Mouse (Mus musculus) small intestine, adult 2 months (tissue): ENCODE measurements at regions not wholly inside any gene's neighbourhood (a gene's known extent, or its start where the extent isn't known, plus 50 kb on each side); places are given as distances from the start of the nearest gene placed in this dataset.

Experiments used
- H3K27ac ChIP-seq: fragments of 200-500 bp; 2 replicates; pipeline ENCODE4 v1.5.1; 2012; ENCODE audit warnings: low read depth, low read length, control low read depth, inconsistent platforms; ENCODE audit not compliant: insufficient read depth
- H3K27me3 ChIP-seq: fragments of 200-500 bp; 2 replicates; pipeline ENCODE4 v1.6.1; 2012; ENCODE audit warnings: mild to moderate bottlenecking, moderate library complexity, low read length, inconsistent platforms; ENCODE audit not compliant: control insufficient read depth, insufficient read depth
- H3K36me3 ChIP-seq: fragments of 200-500 bp; 2 replicates; pipeline ENCODE4 v1.6.1; 2012; ENCODE audit warnings: mild to moderate bottlenecking, low read length, control low read depth, inconsistent platforms; ENCODE audit not compliant: control insufficient read depth, insufficient read depth
- H3K4me1 ChIP-seq: fragments of 200-500 bp; 2 replicates; pipeline ENCODE4 v1.6.1; 2012; ENCODE audit warnings: low read length, inconsistent platforms, mixed read lengths; ENCODE audit not compliant: control insufficient read depth, insufficient read depth, insufficient read length
- H3K4me3 ChIP-seq: fragments of 200-500 bp; 2 replicates; pipeline ENCODE4 v1.5.1; 2012; ENCODE audit warnings: low read depth, mild to moderate bottlenecking, control low read depth, inconsistent platforms, low read length, moderate library complexity
- CTCF ChIP-seq: fragments of 200-500 bp; IDR thresholded peaks from 2 replicates; pipeline ENCODE4 v1.5.1; 2012; ENCODE audit warnings: low read depth, mild to moderate bottlenecking, control low read depth, inconsistent platforms, low read length, moderate library complexity, mixed read lengths; ENCODE audit not compliant: insufficient replicate concordance, insufficient read length; ENCODE audit errors: extremely low read depth
- POLR2A ChIP-seq: fragments of 200-500 bp; IDR thresholded peaks from 2 replicates; pipeline ENCODE4 v1.6.1; 2012; ENCODE audit warnings: low read depth, mild to moderate bottlenecking, control low read depth, inconsistent platforms, low read length, moderate library complexity
- WGBS: fragments of 180-500 bp; shearing (Covaris S2); methylation state at CpG from one replicate; pipeline ENCODE4 v1.1.7; 2018; 5-methylcytosine and 5-hydroxymethylcytosine counted together

DNA sequence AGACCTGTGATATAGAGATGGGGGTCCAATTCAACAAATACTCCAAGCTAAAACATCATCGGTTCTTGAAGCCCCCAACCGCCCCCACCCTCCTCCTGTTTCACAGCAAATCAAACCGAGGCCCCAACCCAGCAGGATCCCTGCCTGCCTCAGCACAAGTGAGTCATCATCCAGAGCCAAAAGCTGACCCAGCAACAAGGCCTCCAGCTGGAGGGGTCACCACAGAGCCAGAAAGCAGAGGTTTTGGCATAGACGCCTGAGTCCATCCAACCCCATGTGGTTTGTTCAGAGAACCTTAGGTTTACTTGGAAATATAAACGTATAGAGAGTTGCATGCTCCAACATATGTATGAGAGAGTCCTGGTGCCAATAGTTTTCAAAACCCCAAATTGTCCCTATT is 279.1 kb downstream of the Tns1 start:
- Histone ChIP-seq H3K27ac (no peak overlapping the region), H3K4me3 (no peak overlapping the region), H3K27me3 (no peaks in the 10 kb centered on the region), H3K4me1 (no peaks in the 10 kb centered on the region), H3K36me3 (no peaks in the 10 kb centered on the region)
- TF ChIP-seq POLR2A (no peak), CTCF (no peak)
- 74% methylated on average over 5 of the region's 5 CpGs for WGBS

DNA sequence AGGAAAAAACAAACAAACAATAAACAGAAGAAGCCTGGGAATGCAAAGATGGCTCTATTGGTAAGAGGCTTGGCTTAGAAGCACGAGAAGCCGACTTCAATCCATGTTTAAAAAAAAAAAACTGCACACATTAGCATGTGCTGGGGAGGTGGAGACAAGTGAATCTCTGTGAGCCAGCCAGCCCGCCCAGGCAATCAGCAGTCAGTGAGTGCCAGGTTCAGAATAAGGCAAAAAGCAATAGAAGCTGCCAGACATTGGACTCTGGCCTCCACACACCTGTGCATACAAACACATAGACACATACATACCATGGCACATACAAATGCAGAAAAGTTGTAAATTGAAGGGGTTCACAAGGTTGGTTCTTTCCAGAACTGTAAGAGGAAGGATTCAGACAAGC is 279.7 kb downstream of the Tns1 start:
- no peaks in the 10 kb centered on the region for H3K36me3 ChIP-seq
- no peaks in the 10 kb centered on the region for H3K27me3 ChIP-seq
- 30% methylated on average over 3 of the region's 3 CpGs for WGBS
- H3K4me3 ChIP-seq: no peak overlapping the region
- no peak overlapping the region for H3K27ac ChIP-seq
- H3K4me1 ChIP-seq: no peaks in the 10 kb centered on the region
- TF ChIP-seq CTCF (no peak), POLR2A (no peak)

DNA sequence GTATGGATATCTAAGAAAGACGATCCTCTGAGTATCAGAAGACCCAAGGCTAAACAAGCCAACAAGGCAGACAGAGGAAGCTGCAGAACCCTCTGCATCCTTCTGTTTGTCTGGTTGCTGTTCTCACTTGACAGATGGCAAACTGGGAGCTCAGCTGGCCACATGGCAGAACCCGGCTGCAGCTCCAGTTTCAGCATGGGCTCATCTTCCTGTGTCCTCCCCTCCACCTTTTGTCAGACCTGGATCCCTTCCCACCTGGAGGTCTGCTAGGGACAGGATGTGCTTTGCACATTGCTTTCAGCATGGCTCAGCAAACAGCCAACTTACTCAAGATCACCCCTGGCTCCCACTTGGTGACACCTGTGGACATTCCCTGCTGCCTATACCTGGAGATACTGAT is 284.9 kb downstream of the Tns1 start:
- no peak overlapping the region for H3K4me3 ChIP-seq
- TF ChIP-seq POLR2A (no peak), CTCF (no peak)
- 71% methylated on average over 2 of the region's 2 CpGs for WGBS
- H3K27me3 ChIP-seq: no peaks in the 10 kb centered on the region
- no peak overlapping the region for H3K27ac ChIP-seq
- H3K4me1 ChIP-seq: no peaks in the 10 kb centered on the region
- no peaks in the 10 kb centered on the region for H3K36me3 ChIP-seq

DNA sequence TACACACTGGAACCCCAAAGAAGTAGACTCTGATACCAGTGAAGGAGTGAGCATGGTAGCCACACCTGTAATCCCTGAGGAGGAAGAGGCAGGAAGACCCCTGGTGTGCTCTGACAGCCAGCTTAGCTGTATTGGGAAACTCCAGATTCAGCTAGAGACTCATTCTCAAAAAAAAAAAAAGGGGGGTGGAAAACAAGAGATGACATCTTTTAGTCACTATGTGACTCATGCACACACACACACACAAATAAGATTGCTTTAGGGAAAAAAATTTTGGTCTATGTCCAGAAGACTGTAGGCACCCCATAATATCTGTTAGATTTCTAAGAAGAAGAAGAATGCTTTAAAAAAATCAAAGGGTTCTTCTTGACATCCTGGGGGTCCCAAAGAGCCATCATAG is 287.6 kb downstream of the Tns1 start:
- TF ChIP-seq CTCF (no peak), POLR2A (no peak)
- Histone ChIP-seq H3K27me3 (no peaks in the 10 kb centered on the region), H3K4me1 (no peaks in the 10 kb centered on the region), H3K4me3 (no peak overlapping the region), H3K27ac (no peak overlapping the region), H3K36me3 (no peaks in the 10 kb centered on the region)

- no peak for TF ChIP-seq CTCF
- no peak for TF ChIP-seq POLR2A
Observed at GRCm38 (mm10) chr1:73834566-73834965, 289.7 kb downstream of the Tns1 start.

DNA sequence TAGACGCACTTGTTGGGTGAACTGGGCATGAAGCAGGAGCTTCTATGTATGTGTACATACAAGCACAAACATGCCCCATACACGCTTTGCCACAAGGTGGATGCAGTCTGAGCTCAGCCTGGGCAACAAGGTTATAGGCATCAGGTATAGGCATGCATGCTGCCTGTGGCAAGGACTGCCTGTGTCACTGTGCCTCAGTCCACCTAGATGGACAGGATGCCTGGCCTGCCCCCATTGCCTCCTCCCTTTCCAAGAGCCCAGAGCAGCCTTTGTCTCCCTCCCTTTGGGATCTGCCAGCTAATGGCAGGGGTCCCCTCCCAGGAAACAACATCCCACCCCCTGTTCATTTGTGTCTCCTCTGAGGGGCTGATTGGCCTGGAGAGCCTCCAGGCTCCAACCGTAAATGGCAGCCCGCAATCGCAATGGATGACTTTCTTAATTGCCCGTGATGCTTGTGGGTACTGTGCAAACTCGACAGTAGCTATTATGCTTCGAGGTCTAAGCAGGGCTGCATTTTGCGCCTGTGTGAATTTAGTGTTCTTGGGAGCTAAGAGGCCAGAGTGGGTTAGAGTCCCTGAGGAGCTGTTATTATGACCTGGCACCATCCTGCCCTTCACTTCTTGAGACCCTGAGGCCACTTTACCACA is 293.6 kb downstream of the Tns1 start:
- H3K27ac ChIP-seq: no peak overlapping the region
- WGBS: 73% methylated on average over 9 of the region's 9 CpGs
- no peak overlapping the region for H3K4me3 ChIP-seq
- H3K36me3 ChIP-seq: no peaks in the 10 kb centered on the region
- H3K4me1 ChIP-seq: no peaks in the 10 kb centered on the region
- no peaks in the 10 kb centered on the region for H3K27me3 ChIP-seq
- TF ChIP-seq CTCF (no peak), POLR2A (no peak)

More at GRCm38 (mm10) chr1:73834566-73834965, 289.7 kb downstream of the Tns1 start:
- Histone ChIP-seq H3K27me3 (no peaks in the 10 kb centered on the region), H3K4me1 (no peaks in the 10 kb centered on the region), H3K27ac (no peak overlapping the region), H3K36me3 (no peaks in the 10 kb centered on the region), H3K4me3 (no peak overlapping the region)
- 85% methylated on average over 1 of the region's 1 CpGs for WGBS

GRCm38 (mm10) chr1:73828996-73829395 is 295.3 kb downstream of the Tns1 start:
- Histone ChIP-seq H3K27me3 (no peaks in the 10 kb centered on the region), H3K36me3 (no peaks in the 10 kb centered on the region), H3K4me1 (no peaks in the 10 kb centered on the region), H3K4me3 (no peak overlapping the region), H3K27ac (no peak overlapping the region)
- TF ChIP-seq POLR2A (no peak), CTCF (no peak)
- WGBS: 59% methylated on average over 10 of the region's 10 CpGs
